Mouse (Mus musculus): Measurements from ENCODE around the gene Rad18. TPM values are rescaled to one million over a fixed set of nuclear protein-coding genes. Genes with fewer than 3 reads are reported as not detected.

Rad18 gene
- polyA plus RNA-seq, 1 experiment from 2014 or later: 54.2 TPM

DNA sequence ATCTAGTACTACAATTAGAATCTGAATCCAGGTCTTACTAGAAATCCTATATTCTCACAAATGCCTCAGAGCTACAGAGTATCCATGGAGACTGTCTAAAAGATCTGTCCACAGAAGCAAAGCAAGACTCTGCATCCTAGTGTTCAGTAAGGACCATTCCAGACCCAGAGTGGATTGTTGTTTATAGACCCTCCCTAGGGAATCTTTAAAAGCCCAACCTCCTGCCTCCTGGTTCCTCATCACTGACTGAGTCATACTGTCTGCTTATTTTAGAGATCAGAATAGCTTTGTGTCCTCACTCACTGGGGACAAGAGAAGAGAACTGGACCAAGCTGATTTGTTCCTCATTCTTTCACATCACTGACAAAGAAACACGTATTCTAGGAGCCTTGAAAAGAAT is 126.1 kb downstream of the Rad18 start:
- 64% methylated on average over 1 of the region's 1 CpGs for WGBS
- Histone ChIP-seq H3K4me3 (no peak overlapping the region), H3K9me3 (replicated peaks) (no peaks in the 10 kb centered on the region), H3K27ac (replicated peaks) (no peak overlapping the region), H3K27me3 (ENCODE audit: low read depth, poor library complexity, severe bottlenecking) (no peaks in the 10 kb centered on the region), H3K4me1 (no peaks in the 10 kb centered on the region), H3K36me3 (no peaks in the 10 kb centered on the region)
- no peak for DNase-seq (ENCODE audit: low spot score)

Other genes starting within 250 kb of the Rad18 start
- gene Cav3, start 237.2 kb downstream of the Rad18 start, polyA plus RNA-seq (2016; fragmentation: Nextera tagmentation; extraction: Ambion mirVana): not detected in 2 replicates
- gene Oxtr, start 206.7 kb downstream of the Rad18 start, polyA plus RNA-seq (2016; fragmentation: Nextera tagmentation; extraction: Ambion mirVana): 0.11 and 0.20 TPM in 2 replicates